Mouse (Mus musculus) c-Kit-positive CD71-positive TER-119-negative erythroid progenitor cells, embryonic 14.5 days (primary cell): ENCODE measurements around the gene Ssxb9.
"Not testable (repeated sequence)": the region's sequence is repeated elsewhere in the genome, so short reads cannot be mapped to it uniquely, and the experiment has no call there.

ENCODE experiments used
- DNase-seq: peaks from one replicate; pipeline ENCODE4 v3.0.0-alpha.2; 2013; ENCODE audit warnings: low read depth

Gene Ssxb9

GRCm38 (mm10) chrX:8366678-8367077, at the start of gene Ssxb9:
Gene Ssxb9 (plus strand): TSS chrX:8366978.
- DNase-seq = not testable (repeated sequence)

GRCm38 (mm10) chrX:8327124-8327523, 39.7 kb upstream of the Ssxb9 start, which contains the start of gene Ssxb10:
Gene Ssxb10 (plus strand): TSS chrX:8327424.
- no peak for DNase-seq

GRCm38 (mm10) chrX:8413005-8413404, 46.2 kb downstream of the Ssxb9 start, which contains the start of gene Ssxb1:
Gene Ssxb1 (plus strand): TSS chrX:8413305.
- DNase-seq = not testable (repeated sequence)
